Mouse (Mus musculus) heart, adult 2 months (tissue): ENCODE measurements around the gene Cdk19. TPM values are rescaled to one million over a fixed set of nuclear protein-coding genes. Genes with fewer than 3 reads are reported as not detected.

Experiments
- DNase-seq, 2 experiments: peaks; one replicate each; pipeline ENCODE4 v3.0.0; 2021
- H3K27ac ChIP-seq: fragments of 200-600 bp; 2 replicates; pipeline ENCODE4 v1.8.1; 2022
- H3K27me3 ChIP-seq: fragments of 200-500 bp; 2 replicates; pipeline ENCODE4 v1.6.1; 2012; ENCODE audit warnings: mild to moderate bottlenecking, low read length, inconsistent platforms, mixed read lengths; ENCODE audit not compliant: control insufficient read depth, insufficient read depth
- H3K36me3 ChIP-seq: fragments of 200-500 bp; 2 replicates; pipeline ENCODE4 v1.6.1; 2012; ENCODE audit warnings: low read length, inconsistent platforms; ENCODE audit not compliant: control insufficient read depth, insufficient read depth
- H3K4me1 ChIP-seq: fragments of 200-500 bp; 2 replicates; pipeline ENCODE4 v1.6.1; 2011; ENCODE audit warnings: low read length; ENCODE audit not compliant: control insufficient read depth, insufficient read depth
- H3K4me3 ChIP-seq: fragments of 200-600 bp; 2 replicates; pipeline ENCODE4 v1.8.1; 2022
- H3K79me2 ChIP-seq: fragments of 200-500 bp; replicated peaks from 2 replicates; pipeline ENCODE4 v1.6.1; 2012; ENCODE audit warnings: mild to moderate bottlenecking, inconsistent platforms, low read length, moderate library complexity, mixed read lengths; ENCODE audit not compliant: control insufficient read depth, insufficient read depth
- H3K9ac ChIP-seq: fragments of 200-500 bp; 2 replicates; pipeline ENCODE4 v1.6.1; 2012; ENCODE audit warnings: low read depth, mild to moderate bottlenecking, control low read depth, inconsistent platforms, low read length, mixed read lengths
- CTCF ChIP-seq: fragments of 200-600 bp; IDR thresholded peaks from 2 replicates; pipeline ENCODE4 v1.8.1; 2022; ENCODE audit warnings: antibody characterized with exemption, mild to moderate bottlenecking, moderate library complexity
- EP300 ChIP-seq: fragments of 200-500 bp; IDR thresholded peaks from 2 replicates; pipeline ENCODE4 v1.6.1; 2011; ENCODE audit warnings: low read depth, low read length, control low read depth; ENCODE audit not compliant: insufficient read depth
- POLR2A ChIP-seq: fragments of 200-500 bp; IDR thresholded peaks from 2 replicates; pipeline ENCODE4 v1.6.1; 2011; ENCODE audit warnings: mild to moderate bottlenecking, low read depth, low read length, control low read depth; ENCODE audit not compliant: insufficient read depth
- WGBS: fragments of 180-500 bp; shearing (Covaris S2); methylation state at CpG from one replicate; pipeline ENCODE4 v1.1.7; 2018; 5-methylcytosine and 5-hydroxymethylcytosine counted together
- intact Hi-C: fragments of 180-260 bp; cut with DNase I; formaldehyde crosslinking; loops from one replicate; pipeline ENCODE4 v1.15.1; 2025
- polyA plus RNA-seq: library from polyadenylated mRNA; depleted of rRNA; stranded (reverse); fragments of >200 nt; gene quantifications from 2 replicates; pipeline ENCODE4 v1.2.3, GENCODE M21; 2012
- total RNA-seq, 2 experiments: library from RNA; stranded (reverse); gene quantifications; 2 replicates each; pipeline ENCODE4 v1.2.3; 2021

Gene Cdk19
- total and polyA plus RNA-seq, 3 experiments = 5.2 to 15.2 (median 11.5) TPM

DNA sequence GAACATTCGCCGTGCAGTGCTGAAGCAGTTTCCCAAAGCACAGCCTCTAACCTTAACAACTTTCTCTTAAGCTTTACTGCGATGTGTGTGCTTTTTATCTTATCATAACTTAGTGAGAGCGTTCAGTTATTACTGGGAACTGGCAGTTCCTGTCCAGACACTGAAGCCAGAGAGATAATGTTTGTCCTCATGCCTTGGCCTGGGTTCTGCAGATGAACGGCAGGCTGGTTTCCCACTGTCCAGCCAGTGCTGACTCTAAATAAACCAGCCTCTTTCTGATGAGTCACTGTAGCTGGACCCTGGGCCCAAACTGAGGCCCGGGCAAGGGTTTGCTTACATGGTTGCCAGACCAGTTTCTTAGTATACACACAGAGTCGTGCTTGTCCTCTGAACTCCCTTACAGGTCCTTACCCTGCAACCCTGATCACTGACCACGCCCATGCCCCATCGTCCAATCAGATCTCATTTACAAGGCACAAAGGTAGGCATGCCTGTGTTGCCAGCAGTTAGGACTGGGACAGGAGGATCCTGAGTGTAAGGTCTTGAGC lies 11.3 kb upstream of the Cdk19 start:
- DNase-seq = peak; percentile 71 to 87
- H3K36me3 ChIP-seq = no peaks in the 10 kb centered on the region
- H3K79me2 ChIP-seq = no peaks in the 10 kb centered on the region
- peaks cover 7% of the 10 kb centered on the region for H3K4me1 ChIP-seq
- intact Hi-C loops = no loop called here
- no peak overlapping the region for H3K4me3 ChIP-seq
- 15% methylated on average over 9 of the region's 9 CpGs for WGBS
- H3K9ac ChIP-seq = no peak overlapping the region
- peak; percentile 97 for TF ChIP-seq EP300
- peak; percentile 58 for TF ChIP-seq POLR2A
- no peak for TF ChIP-seq CTCF
- peak overlapping the region; percentile 88 for H3K27ac ChIP-seq
- H3K27me3 ChIP-seq = no peaks in the 10 kb centered on the region

DNA sequence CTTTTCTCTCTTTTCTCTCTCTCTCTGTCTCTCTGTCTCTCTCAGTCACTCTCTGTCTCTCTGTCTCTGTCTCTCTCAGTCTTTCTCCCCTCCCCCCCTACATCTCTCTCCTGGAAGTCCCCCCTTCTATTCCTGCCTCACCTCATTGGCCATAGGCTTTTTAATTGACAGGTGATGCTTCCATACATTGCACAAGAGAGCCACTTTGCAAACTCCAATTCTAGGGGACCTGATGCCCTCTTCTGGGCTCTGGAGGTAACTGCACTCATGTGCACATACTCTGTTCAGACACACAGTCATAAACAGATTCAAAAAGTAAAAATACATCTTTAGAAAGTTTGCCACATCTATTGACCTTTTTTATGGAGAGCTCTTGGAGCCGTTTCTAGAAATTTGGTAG lies 9.1 kb upstream of the Cdk19 start:
- Histone ChIP-seq H3K27me3 (no peaks in the 10 kb centered on the region), H3K4me1 (peaks cover 7% of the 10 kb centered on the region), H3K9ac (no peak overlapping the region), H3K36me3 (no peaks in the 10 kb centered on the region), H3K4me3 (no peak overlapping the region), H3K79me2 (no peaks in the 10 kb centered on the region), H3K27ac (no peak overlapping the region)
- intact Hi-C loops = no loop called here
- DNase-seq = no peak
- 82% methylated on average over 1 of the region's 1 CpGs for WGBS
- no peak for TF ChIP-seq POLR2A
- TF ChIP-seq EP300 = no peak
- TF ChIP-seq CTCF = peak; percentile 32

DNA sequence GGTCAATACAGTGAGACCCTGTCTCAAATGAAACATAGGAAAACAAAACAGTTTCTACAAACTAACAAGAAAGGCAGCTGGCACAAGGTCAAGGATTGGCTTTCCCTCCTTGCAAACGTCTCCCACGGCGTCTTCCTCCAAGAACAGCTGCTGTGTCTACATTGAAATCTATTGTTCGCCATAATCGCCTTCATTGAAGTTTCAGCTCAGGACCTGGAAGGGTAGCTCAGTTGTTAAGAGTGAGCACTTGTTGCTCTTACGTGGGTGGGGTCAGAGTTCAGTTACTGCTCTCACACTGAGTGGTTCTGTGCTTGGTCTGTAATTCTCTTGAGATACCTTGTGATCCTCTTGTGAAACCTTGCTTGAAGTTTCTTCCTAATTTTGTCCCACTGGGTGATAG lies 6.5 kb upstream of the Cdk19 start:
- H3K4me3 ChIP-seq = no peak overlapping the region
- peaks cover 4% of the 10 kb centered on the region for H3K4me1 ChIP-seq
- H3K27me3 ChIP-seq = no peaks in the 10 kb centered on the region
- intact Hi-C loops = no loop called here
- no peak for DNase-seq
- H3K36me3 ChIP-seq = no peaks in the 10 kb centered on the region
- H3K27ac ChIP-seq = no peak overlapping the region
- 74% methylated on average over 6 of the region's 6 CpGs for WGBS
- TF ChIP-seq EP300 (no peak), POLR2A (no peak), CTCF (no peak)
- no peak overlapping the region for H3K9ac ChIP-seq
- H3K79me2 ChIP-seq = no peaks in the 10 kb centered on the region

DNA sequence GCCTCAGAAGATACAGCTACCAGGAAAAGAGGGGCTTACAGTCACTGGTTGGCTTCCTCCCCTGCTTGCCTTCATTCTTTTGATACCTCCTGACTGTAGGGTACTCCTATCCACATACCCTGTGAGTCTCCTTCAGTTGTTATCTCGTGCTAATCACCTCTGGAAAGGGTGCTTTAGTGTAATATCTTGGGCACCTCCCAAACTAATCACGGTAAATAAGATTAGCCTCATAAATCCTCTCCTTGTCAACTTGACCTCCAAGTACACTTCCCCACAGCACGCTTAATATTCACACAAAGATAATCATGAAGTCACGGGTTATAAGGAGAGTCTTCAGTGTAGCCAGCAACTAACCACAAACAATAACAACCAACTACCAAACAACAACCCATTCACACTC lies 2.7 kb downstream of the Cdk19 start:
- H3K4me1 ChIP-seq = no peaks in the 10 kb centered on the region
- DNase-seq = no peak
- no peaks in the 10 kb centered on the region for H3K36me3 ChIP-seq
- no peak overlapping the region for H3K4me3 ChIP-seq
- intact Hi-C loops = no loop called here
- H3K79me2 ChIP-seq = no peaks in the 10 kb centered on the region
- no peak for TF ChIP-seq POLR2A
- no peak for TF ChIP-seq CTCF
- no peak for TF ChIP-seq EP300
- WGBS = 45% methylated on average over 4 of the region's 4 CpGs
- H3K27ac ChIP-seq = no peak overlapping the region
- no peak overlapping the region for H3K9ac ChIP-seq
- H3K27me3 ChIP-seq = no peaks in the 10 kb centered on the region

DNA sequence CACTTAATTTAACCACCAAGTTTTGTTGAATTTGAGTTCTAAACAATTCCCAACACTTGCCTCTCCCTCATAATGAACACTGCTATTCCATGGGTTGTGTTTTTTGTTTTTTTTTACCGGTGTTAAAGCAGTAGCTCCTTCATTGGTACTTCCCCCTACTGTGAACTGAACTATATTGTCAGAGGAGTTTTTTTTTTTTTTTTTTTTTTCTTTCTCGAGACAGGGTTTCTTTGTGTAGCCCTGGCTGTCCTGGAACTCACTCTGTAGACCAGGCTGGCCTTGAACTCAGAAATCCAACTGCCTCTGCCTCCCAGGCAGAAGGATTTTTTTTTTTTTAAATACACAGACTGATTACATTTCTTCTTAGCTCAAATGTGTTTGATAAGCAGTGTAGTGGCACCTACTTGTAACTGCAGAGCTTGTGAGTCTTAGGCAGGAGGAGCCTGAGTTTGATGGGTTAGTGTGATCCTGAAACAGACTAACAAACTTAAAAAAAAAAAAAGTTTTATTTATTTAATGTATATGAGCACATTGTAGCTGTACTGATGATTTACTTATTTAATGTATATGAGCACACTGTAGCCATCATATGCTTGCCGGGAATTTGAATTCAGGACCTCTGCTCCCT lies 7.5 kb downstream of the Cdk19 start:
- Histone ChIP-seq H3K36me3 (no peaks in the 10 kb centered on the region), H3K79me2 (no peaks in the 10 kb centered on the region), H3K27ac (no peak overlapping the region), H3K9ac (no peak overlapping the region), H3K4me1 (peaks cover 3% of the 10 kb centered on the region; the same call in 1 of the 2 replicates), H3K27me3 (no peaks in the 10 kb centered on the region), H3K4me3 (no peak overlapping the region)
- 75% methylated on average over 3 of the region's 3 CpGs for WGBS
- no peak for TF ChIP-seq EP300
- TF ChIP-seq POLR2A = no peak
- TF ChIP-seq CTCF = no peak
- no peak for DNase-seq
- intact Hi-C loops = loop anchor here (5.0 kb wide), 1 partner anchor 180 kb away; no protein-coding TSS in a partner anchor

DNA sequence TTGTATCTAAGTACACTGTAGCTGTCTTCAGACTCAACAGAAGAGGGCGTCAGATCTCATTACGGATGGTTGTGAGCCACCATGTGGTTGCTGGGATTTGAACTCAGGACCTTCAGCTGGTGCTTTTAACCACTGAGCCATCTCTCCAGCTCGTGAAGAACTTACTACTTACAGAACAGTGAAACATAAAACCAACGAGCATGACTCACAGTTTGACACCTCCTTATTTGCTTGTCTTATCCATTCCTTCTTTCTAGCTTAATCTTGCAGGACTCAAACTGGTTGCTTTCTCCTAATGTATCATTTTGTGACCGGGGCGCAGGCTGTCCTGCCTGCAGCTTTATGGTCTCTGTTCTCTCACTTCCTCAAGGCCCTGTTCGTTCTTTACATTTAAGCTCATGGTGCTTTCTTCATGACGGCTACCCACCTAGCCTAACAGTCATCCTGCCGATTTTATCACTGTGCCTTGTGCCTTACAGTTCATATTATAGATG lies 8.1 kb downstream of the Cdk19 start:
- Histone ChIP-seq H3K4me1 (peaks cover 3% of the 10 kb centered on the region; the same call in 1 of the 2 replicates), H3K36me3 (no peaks in the 10 kb centered on the region), H3K27me3 (no peaks in the 10 kb centered on the region), H3K79me2 (no peaks in the 10 kb centered on the region), H3K27ac (peak overlapping the region; percentile 93; the same call in 1 of the 2 replicates), H3K4me3 (no peak overlapping the region), H3K9ac (no peak overlapping the region)
- DNase-seq = no peak
- 65% methylated on average over 9 of the region's 9 CpGs for WGBS
- intact Hi-C loops = loop anchor here (5.0 kb wide), 1 partner anchor 180 kb away; no protein-coding TSS in a partner anchor
- TF ChIP-seq CTCF (0 out of 2 replicates have a peak, but pooled peaks have one; percentile 11), POLR2A (no peak)
